Mouse (Mus musculus) liver (tissue): ENCODE measurements around the gene Cxcl13.

ENCODE experiments used
- DNase-seq: peaks from one replicate; pipeline ENCODE4 v3.0.0-alpha.2; 2020; ENCODE audit warnings: mixed read lengths

The Cxcl13 gene

DNA sequence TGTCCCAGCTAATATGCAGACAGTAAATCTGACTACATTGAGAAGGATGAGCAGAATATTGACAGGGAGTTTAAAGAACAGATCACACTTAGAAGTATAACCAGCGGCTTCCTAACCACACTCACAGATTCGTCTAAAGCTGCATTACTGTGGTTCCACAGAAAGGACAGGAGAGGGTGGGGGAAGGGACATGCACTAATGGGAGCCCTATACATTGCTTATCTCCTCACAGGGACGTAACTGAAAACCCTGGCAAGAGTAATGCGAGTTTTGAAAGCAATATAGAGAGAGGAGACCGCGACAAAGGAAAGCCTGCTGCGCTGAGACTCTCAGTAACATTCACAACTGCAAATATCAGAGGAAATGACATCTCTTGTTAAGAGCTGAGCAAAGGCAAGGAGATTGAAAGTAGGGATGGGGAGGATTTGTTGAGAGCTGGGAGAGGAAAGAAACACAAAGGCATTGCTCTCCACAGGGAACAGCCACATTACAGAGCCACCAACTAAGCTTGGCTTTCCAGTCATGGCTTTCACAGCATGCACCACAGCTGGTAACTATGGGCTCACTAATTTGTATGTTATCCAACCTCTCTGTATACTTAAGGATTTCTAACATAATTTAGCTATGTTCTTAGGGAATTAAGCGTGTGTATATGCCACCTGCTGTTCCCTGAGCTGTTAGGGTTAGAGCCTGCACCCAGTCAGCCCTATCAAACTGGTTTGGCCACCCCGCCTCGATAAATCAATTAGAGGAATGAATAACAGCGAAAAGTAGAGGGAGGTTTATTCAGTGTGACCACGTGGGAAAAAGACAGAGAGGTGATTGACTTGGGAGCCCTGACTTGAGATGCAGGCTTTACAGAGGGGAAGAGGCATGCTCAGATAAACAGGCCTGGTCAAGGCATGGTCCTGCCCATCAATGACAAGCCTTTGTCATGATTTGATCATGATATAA is 34.9 kb downstream of the Cxcl13 start:
- DNase-seq: no peak

DNA sequence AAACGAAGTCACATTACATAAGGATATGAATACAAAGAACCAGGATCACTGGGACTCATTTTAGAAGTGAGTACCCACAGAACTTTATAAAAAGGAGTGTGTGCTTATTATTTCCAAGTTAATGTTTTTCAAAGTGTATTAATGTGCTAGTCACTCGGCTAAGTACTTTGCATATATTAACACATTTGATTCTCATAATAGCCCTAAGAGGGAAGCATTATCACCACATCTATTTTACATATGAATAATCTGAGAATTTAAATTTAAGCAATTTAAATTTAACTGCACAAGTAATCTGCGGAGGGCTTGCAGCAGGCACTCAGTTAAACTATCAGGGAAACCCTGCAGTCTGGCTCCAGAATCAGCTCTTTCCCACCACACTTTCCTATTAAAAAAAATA is 40.5 kb downstream of the Cxcl13 start:
- no peak for DNase-seq

DNA sequence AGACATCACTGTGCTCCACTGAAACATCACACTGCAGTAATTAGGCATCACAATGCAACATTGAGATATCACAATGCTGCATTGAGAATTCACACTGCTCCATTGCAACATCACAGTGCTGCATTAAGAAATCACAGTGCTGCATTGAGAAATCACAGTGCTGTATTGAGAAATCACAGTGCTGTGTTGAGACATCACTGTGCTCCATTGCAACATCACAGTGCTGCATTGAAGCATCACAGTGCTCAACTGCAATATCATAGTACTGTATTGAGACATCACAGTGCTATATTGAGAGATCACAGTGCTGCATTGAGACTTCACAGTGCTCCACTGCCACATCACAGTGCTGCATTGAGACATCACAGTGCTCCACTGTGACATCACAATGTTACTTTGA is 46.6 kb downstream of the Cxcl13 start:
- no peak for DNase-seq

DNA sequence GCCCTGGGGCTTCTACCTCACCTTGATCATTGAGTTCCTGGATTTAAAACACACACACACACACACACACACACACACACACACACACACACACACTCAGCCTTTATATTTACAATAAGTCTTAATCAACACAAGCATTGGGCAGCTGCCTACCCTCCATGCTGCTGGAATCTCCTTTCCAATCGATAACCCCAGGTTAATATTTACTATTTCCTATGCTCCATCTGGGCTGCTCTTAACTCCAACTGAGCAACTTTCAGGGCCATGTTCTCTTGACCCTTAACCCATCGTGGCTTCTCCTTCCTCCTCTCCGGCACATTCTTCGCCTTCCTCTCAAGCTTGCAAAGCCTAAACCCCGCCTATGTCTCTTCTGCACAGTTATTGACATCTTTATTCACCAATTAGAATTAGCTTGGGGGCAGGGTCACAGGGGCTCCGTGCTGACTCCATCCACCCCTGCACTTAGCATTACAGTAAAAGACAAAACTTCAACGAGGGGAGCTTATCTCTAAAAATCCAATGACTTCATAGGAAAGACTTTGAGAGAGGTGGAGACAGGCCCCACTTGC is 51.6 kb downstream of the Cxcl13 start:
- no peak for DNase-seq

DNA sequence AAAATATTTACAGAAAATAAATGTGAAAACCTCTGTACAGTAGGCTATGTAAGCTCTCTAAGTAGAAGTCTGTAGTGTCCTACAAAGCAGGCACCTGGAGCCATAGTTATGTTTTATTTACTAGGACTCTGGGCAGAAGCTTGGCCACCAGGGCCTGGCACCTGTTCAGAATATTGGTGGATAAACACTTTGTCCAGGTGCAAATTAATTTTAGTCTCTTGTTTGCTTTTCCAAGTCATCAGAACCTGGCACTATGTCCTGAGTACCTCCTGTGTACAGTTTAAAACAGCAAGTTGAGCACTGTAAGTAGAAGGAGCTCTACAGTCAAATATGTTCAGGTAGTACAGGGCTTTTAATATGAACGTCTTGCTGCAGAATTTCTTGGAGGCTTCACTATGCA is 52.3 kb downstream of the Cxcl13 start:
- DNase-seq: no peak
